Mouse (Mus musculus) MEL (cell line): ENCODE data around the gene Muc13. TPM values are rescaled to one million over a fixed set of nuclear protein-coding genes. Genes with fewer than 3 reads are reported as not detected.

Experiments
- DNase-seq: peaks from one replicate; pipeline ENCODE4 v3.0.0; 2011; ENCODE audit warnings: low read depth, low spot score
- H3K27ac ChIP-seq: 2 replicates; pipeline ENCODE4 v1.5.1; 2012; ENCODE audit warnings: low read depth, mild to moderate bottlenecking, control low read depth, low read length, moderate library complexity; ENCODE audit not compliant: control insufficient read depth
- H3K27me3 ChIP-seq, 2 experiments: fragments of 150-350 bp in 1 of 2; sonication (generic) in 1 of 2; 2 replicates each; pipeline ENCODE4 v1.6.1; 2012; ENCODE audit warnings: low read length in 2 of 2, mild to moderate bottlenecking in 2 of 2, improper control_type of control experiment in 1 of 2, moderate library complexity in 1 of 2; ENCODE audit not compliant: insufficient read depth in 2 of 2, control insufficient read depth in 1 of 2
- H3K36me3 ChIP-seq, 2 experiments: 2 replicates each; pipeline ENCODE4 v1.6.1; 2012 to 2014; ENCODE audit warnings: low read length in 2 of 2, improper control_type of control experiment in 1 of 2, inconsistent platforms in 1 of 2, mild to moderate bottlenecking in 1 of 2; ENCODE audit not compliant: insufficient read depth in 2 of 2, control insufficient read depth in 1 of 2
- H3K4me1 ChIP-seq, 2 experiments: fragments of 150-350 bp in 1 of 2; sonication (generic) in 1 of 2; 2 replicates each; pipeline ENCODE4 v1.6.1; 2012; ENCODE audit warnings: low read length in 2 of 2, improper control_type of control experiment in 1 of 2, mild to moderate bottlenecking in 1 of 2; ENCODE audit not compliant: insufficient read depth in 2 of 2, control insufficient read depth in 1 of 2
- H3K4me3 ChIP-seq, 2 experiments: fragments of 150-350 bp in 1 of 2; sonication (generic) in 1 of 2; 2 replicates each; pipeline ENCODE4 v1.5.1; 2012; ENCODE audit warnings: low read depth in 2 of 2, low read length in 2 of 2, mild to moderate bottlenecking in 2 of 2, moderate library complexity in 2 of 2, control low read depth in 1 of 2, improper control_type of control experiment in 1 of 2; ENCODE audit not compliant: control insufficient read depth in 1 of 2, insufficient read depth in 1 of 2
- H3K79me2 ChIP-seq: 2 replicates; pipeline ENCODE4 v1.6.1; 2012; ENCODE audit warnings: mild to moderate bottlenecking, low read length, moderate library complexity; ENCODE audit not compliant: control insufficient read depth, poor library complexity, insufficient read depth
- H3K9ac ChIP-seq: 2 replicates; pipeline ENCODE4 v1.6.1; 2012; ENCODE audit warnings: low read depth, mild to moderate bottlenecking, control low read depth, low read length, moderate library complexity; ENCODE audit not compliant: control insufficient read depth, poor library complexity, severe bottlenecking
- H3K9me3 ChIP-seq: fragments of 150-350 bp; sonication (generic); replicated peaks from 2 replicates; pipeline ENCODE4 v1.6.1; 2012; ENCODE audit warnings: mild to moderate bottlenecking, low read length, improper control_type of control experiment, moderate library complexity; ENCODE audit not compliant: insufficient read depth
- BHLHE40 ChIP-seq: IDR thresholded peaks from 2 replicates; pipeline ENCODE4 v1.6.1; 2012; ENCODE audit warnings: low read depth, mild to moderate bottlenecking, inconsistent platforms, low read length, improper control_type of control experiment, borderline replicate concordance
- CHD1 ChIP-seq: IDR thresholded peaks from 2 replicates; pipeline ENCODE4 v1.6.1; 2012; ENCODE audit warnings: low read depth, mild to moderate bottlenecking, inconsistent platforms, low read length, improper control_type of control experiment
- CHD2 ChIP-seq: IDR thresholded peaks from 2 replicates; pipeline ENCODE4 v1.6.1; 2011; ENCODE audit warnings: low read length, improper control_type of control experiment
- CTCF ChIP-seq, 3 experiments: IDR thresholded peaks in 2 of 3; conservative IDR thresholded peaks in 1 of 3; 2 replicates each; pipeline ENCODE4 v1.5.1; 2011 to 2012; ENCODE audit warnings: low read length in 3 of 3, low read depth in 2 of 3, mild to moderate bottlenecking in 2 of 3, improper control_type of control experiment in 1 of 3, inconsistent platforms in 1 of 3, mixed read lengths in 1 of 3, moderate library complexity in 1 of 3; ENCODE audit not compliant: control insufficient read depth in 1 of 3, insufficient read depth in 1 of 3, poor library complexity in 1 of 3, severe bottlenecking in 1 of 3
- ELF1 ChIP-seq: IDR thresholded peaks from 2 replicates; pipeline ENCODE4 v1.6.1; 2014; ENCODE audit warnings: low read depth, mild to moderate bottlenecking, inconsistent platforms, low read length, improper control_type of control experiment, moderate library complexity
- EP300 ChIP-seq, 2 experiments: IDR thresholded peaks; 2 replicates each; pipeline ENCODE4 v1.6.1; 2011; ENCODE audit warnings: improper control_type of control experiment in 2 of 2, low read length in 2 of 2, low read depth in 1 of 2, mild to moderate bottlenecking in 1 of 2
- HCFC1 ChIP-seq: IDR thresholded peaks from 2 replicates; pipeline ENCODE4 v1.6.1; 2012; ENCODE audit warnings: low read depth, mild to moderate bottlenecking, inconsistent platforms, low read length, improper control_type of control experiment, moderate library complexity
- MAX ChIP-seq: IDR thresholded peaks from 2 replicates; pipeline ENCODE4 v1.6.1; 2011; ENCODE audit warnings: low read length, improper control_type of control experiment
- MEF2A ChIP-seq: IDR thresholded peaks from 2 replicates; pipeline ENCODE4 v1.6.1; 2014; ENCODE audit warnings: low read depth, mild to moderate bottlenecking, inconsistent platforms, low read length, improper control_type of control experiment; ENCODE audit not compliant: poor library complexity, insufficient replicate concordance, severe bottlenecking; ENCODE audit errors: extremely low read depth
- MXI1 ChIP-seq: IDR thresholded peaks from 2 replicates; pipeline ENCODE4 v1.6.1; 2011; ENCODE audit warnings: mild to moderate bottlenecking, low read depth, low read length, improper control_type of control experiment
- MYB ChIP-seq: IDR thresholded peaks from 2 replicates; pipeline ENCODE4 v1.6.1; 2011; ENCODE audit warnings: mild to moderate bottlenecking, low read depth, low read length, improper control_type of control experiment
- MYC ChIP-seq: IDR thresholded peaks from 2 replicates; pipeline ENCODE4 v1.6.1; 2011; ENCODE audit warnings: low read depth, mild to moderate bottlenecking, low read length, improper control_type of control experiment, moderate library complexity
- POLR2AphosphoS5 ChIP-seq: IDR thresholded peaks from 2 replicates; pipeline ENCODE4 v1.6.1; 2012; ENCODE audit warnings: low read depth, borderline replicate concordance, mild to moderate bottlenecking, inconsistent platforms, low read length, moderate library complexity, mixed read lengths
- SIN3A ChIP-seq: IDR thresholded peaks from 2 replicates; pipeline ENCODE4 v1.6.1; 2012; ENCODE audit warnings: low read length, improper control_type of control experiment, inconsistent platforms
- TAL1 ChIP-seq: IDR thresholded peaks from 2 replicates; pipeline ENCODE4 v1.6.1; 2012; ENCODE audit warnings: mild to moderate bottlenecking, inconsistent platforms, low read length, moderate library complexity, mixed read lengths
- TBP ChIP-seq: IDR thresholded peaks from 2 replicates; pipeline ENCODE4 v1.8.0; 2011; ENCODE audit warnings: low read depth, low read length, improper control_type of control experiment
- TCF12 ChIP-seq: IDR thresholded peaks from 2 replicates; pipeline ENCODE4 v1.6.1; 2014; ENCODE audit warnings: low read depth, mild to moderate bottlenecking, inconsistent platforms, low read length, improper control_type of control experiment, moderate library complexity
- UBTF ChIP-seq: IDR thresholded peaks from 2 replicates; pipeline ENCODE4 v1.6.1; 2012; ENCODE audit warnings: low read depth, mild to moderate bottlenecking, inconsistent platforms, low read length, improper control_type of control experiment, moderate library complexity, borderline replicate concordance; ENCODE audit not compliant: insufficient read depth
- USF1 ChIP-seq: IDR thresholded peaks from 2 replicates; pipeline ENCODE4 v1.6.1; 2014; ENCODE audit warnings: low read depth, mild to moderate bottlenecking, inconsistent platforms, low read length, improper control_type of control experiment, moderate library complexity
- USF2 ChIP-seq, 2 experiments: IDR thresholded peaks; 2 replicates each; pipeline ENCODE4 v1.6.1; 2011 to 2012; ENCODE audit warnings: improper control_type of control experiment in 2 of 2, low read length in 2 of 2, borderline replicate concordance in 1 of 2, inconsistent platforms in 1 of 2, low read depth in 1 of 2, mild to moderate bottlenecking in 1 of 2; ENCODE audit not compliant: insufficient read depth in 1 of 2
- ZKSCAN1 ChIP-seq: IDR thresholded peaks from 2 replicates; pipeline ENCODE4 v1.6.1; 2012; ENCODE audit warnings: low read depth, mild to moderate bottlenecking, inconsistent platforms, low read length, improper control_type of control experiment, moderate library complexity
- ZMIZ1 ChIP-seq: IDR thresholded peaks from 2 replicates; pipeline ENCODE4 v1.6.1; 2012; ENCODE audit warnings: low read depth, mild to moderate bottlenecking, inconsistent platforms, low read length, improper control_type of control experiment, moderate library complexity
- ZNF384 ChIP-seq: IDR thresholded peaks from 2 replicates; pipeline ENCODE4 v1.6.1; 2012; ENCODE audit warnings: low read depth, mild to moderate bottlenecking, inconsistent platforms, low read length, improper control_type of control experiment
- polyA plus RNA-seq, 2 experiments: library from polyadenylated mRNA; stranded (reverse) in 1 of 2; unstranded in 1 of 2; fragments of >175 nt in 1 of 2; fragments of >200 nt in 1 of 2; gene quantifications; 2 replicates each; pipeline versions ENCODE4 v1.2.1 to v1.2.4; 2012; ENCODE audit warnings: low replicate concordance in 2 of 2, low read depth in 1 of 2; ENCODE audit not compliant: insufficient read length in 2 of 2, insufficient read depth in 1 of 2, missing spikeins in 1 of 2
- total RNA-seq: library from RNA; depleted of rRNA; stranded (reverse); fragments of 300-350 nt; gene quantifications from 2 replicates; pipeline ENCODE4 v1.2.3, GENCODE M21; 2012

Gene Muc13
- total and polyA plus RNA-seq, 3 experiments, result 59.5 to 129 TPM; not detected in 1

- Histone ChIP-seq H3K36me3 (no peaks in the 10 kb centered on the region), H3K4me3 (no peak overlapping the region), H3K27ac (no peak overlapping the region), H3K9me3 (no peaks in the 10 kb centered on the region), H3K79me2 (no peaks in the 10 kb centered on the region), H3K27me3 (peaks cover 0 to 6% of the 10 kb centered on the region in 2 experiments; a peak in 3 of 4 replicates), H3K4me1 (no peaks in the 10 kb centered on the region)
- no peak for DNase-seq
- no peak for TF ChIP-seq MEF2A
- TF ChIP-seq, all 39 proteins: peak for 0
- H3K9ac ChIP-seq, result no peak overlapping the region
These were observed 39.6 kb downstream of the Muc13 start for GRCm38 (mm10) chr16:33833429-33833753.

GRCm38 (mm10) chr16:33833781-33834482, 40.1 kb downstream of the Muc13 start:
- DNase-seq, result no peak
- no peaks in the 10 kb centered on the region for H3K36me3 ChIP-seq
- no peak overlapping the region for H3K27ac ChIP-seq
- H3K27me3 ChIP-seq, result peaks cover 0 to 6% of the 10 kb centered on the region in 2 experiments; a peak in 3 of 4 replicates
- TF ChIP-seq UBTF, result no peak
- TF ChIP-seq TCF12, result no peak
- TF ChIP-seq BHLHE40, result no peak
- no peak for TF ChIP-seq TBP
- no peak for TF ChIP-seq CTCF (IDR thresholded peaks at IDR 0.05 in 2 of 3, conservative IDR thresholded peaks at IDR 0.05 in 1 of 3; ENCODE audit: control insufficient read depth in 1 of 3, insufficient read depth in 1 of 3, low read depth in 2 of 3, low read length in 3 of 3, poor library complexity in 1 of 3, severe bottlenecking in 1 of 3)
- no peak for TF ChIP-seq ELF1
- TF ChIP-seq MYB, result no peak
- TF ChIP-seq, all 39 proteins: peak for 0
- H3K79me2 ChIP-seq, result no peaks in the 10 kb centered on the region
- no peak overlapping the region for H3K4me3 ChIP-seq
- no peak overlapping the region for H3K9ac ChIP-seq
- no peaks in the 10 kb centered on the region for H3K4me1 ChIP-seq
- H3K9me3 ChIP-seq, result no peaks in the 10 kb centered on the region

- Histone ChIP-seq H3K9me3 (no peaks in the 10 kb centered on the region), H3K36me3 (0 out of 4 replicates have a peak, but pooled peaks cover 0 to 5% of the 10 kb centered on the region in 2 experiments), H3K4me3 (no peak overlapping the region), H3K4me1 (peaks cover 0 to 3% of the 10 kb centered on the region in 2 experiments; a peak in 1 of 4 replicates), H3K27me3 (peaks cover 0 to 6% of the 10 kb centered on the region in 2 experiments; a peak in 3 of 4 replicates), H3K79me2 (no peaks in the 10 kb centered on the region), H3K27ac (no peak overlapping the region), H3K9ac (no peak overlapping the region)
- TF ChIP-seq ZKSCAN1 (no peak), MYC (no peak), MXI1 (no peak), EP300 (IDR thresholded peaks at IDR 0.05; ENCODE audit: low read depth in 1 of 2, low read length in 2 of 2) (no peak), POLR2AphosphoS5 (no peak), ZNF384 (no peak), SIN3A (no peak), MYB (no peak), CHD1 (no peak), MEF2A (no peak), ELF1 (no peak), USF1 (no peak), USF2 (IDR thresholded peaks at IDR 0.05; ENCODE audit: borderline replicate concordance in 1 of 2, insufficient read depth in 1 of 2, low read depth in 1 of 2, low read length in 2 of 2) (no peak), HCFC1 (no peak), UBTF (no peak), TBP (no peak), ZMIZ1 (no peak), CHD2 (no peak), MAX (no peak), TAL1 (no peak)
- no peak for DNase-seq
These were observed 42.8 kb downstream of the Muc13 start for GRCm38 (mm10) chr16:33836676-33837075.
